Mouse (Mus musculus) adrenal gland, postnatal 14 days (tissue): ENCODE measurements at regions not wholly inside any gene's neighbourhood (a gene's known extent, or its start where the extent isn't known, plus 50 kb on each side); places are given as distances from the start of the nearest gene placed in this dataset.
A peak's percentile ranks its signal among the peaks of the same experiment; 100 is the strongest.

ENCODE experiments used
- DNase-seq: peaks from one replicate; pipeline ENCODE4 v3.0.0; 2021; ENCODE audit warnings: mixed read lengths

DNA sequence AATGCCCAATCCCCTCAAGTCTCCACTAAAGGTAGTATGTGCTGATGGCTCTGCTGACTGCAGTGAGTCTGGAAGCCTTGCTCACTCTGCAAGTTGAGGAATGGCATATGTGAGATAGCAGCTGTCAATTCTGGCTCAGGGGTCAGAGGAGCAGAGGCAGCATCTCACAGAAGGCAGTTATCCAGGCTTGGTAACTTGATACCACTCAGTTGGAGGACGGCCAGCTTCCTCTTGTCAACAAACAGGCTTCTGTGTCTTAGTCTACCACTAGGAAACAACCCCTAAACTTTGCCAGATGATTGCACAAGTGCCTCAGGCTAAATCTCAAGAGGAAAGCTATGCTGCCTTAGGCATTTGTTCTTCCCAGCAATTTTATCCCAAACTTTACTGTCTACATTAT, 55.7 kb upstream of the Gabre start:
- peak; percentile 11 for DNase-seq

DNA sequence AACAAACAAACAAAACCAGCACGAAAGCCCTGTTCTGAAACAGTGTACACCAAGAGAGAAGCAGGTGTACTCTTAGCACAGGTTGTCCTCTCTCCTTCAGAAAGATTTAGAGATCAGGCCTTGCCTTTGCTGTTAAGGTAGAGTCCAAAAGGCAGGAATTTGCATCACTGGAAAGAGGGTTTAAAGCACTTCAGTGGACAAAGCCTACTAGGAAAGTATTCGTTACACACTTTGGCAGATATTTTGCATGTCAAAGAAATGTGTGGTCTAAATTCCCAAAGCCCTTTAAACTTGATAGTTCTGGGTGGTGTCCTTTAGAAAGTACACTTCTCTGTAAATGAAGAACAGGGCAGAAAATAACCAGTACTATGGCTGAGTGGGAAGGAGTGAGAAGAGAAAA, 54.2 kb upstream of the Gabre start:
- DNase-seq = no peak
